Mouse (Mus musculus) neutrophil, adult 5-6 weeks (primary cell): ENCODE data around the gene Saysd1. TPM values are rescaled to one million over a fixed set of nuclear protein-coding genes. Genes with fewer than 3 reads are reported as not detected.
"Not testable (repeated sequence)": the region's sequence is repeated elsewhere in the genome, so short reads cannot be mapped to it uniquely, and the experiment has no call there.

Experiments used
- ATAC-seq: fragments of 151-379, 151-347 bp; 2 replicates; pipeline ENCODE4 v1.8.0; 2017; ENCODE audit warnings: mild to moderate bottlenecking, moderate TSS enrichment; ENCODE audit not compliant: insufficient number of reproducible peaks, poor library complexity, low FRiP score, severe bottlenecking; ENCODE audit errors: extremely low read depth
- total RNA-seq: library from RNA; stranded (forward); fragments of 200-1000 nt; gene quantifications from 2 replicates; pipeline ENCODE4 v1.2.3, GENCODE M21; 2017

Gene Saysd1
- total RNA-seq, 1 experiment from 2014 or later: 1.7 TPM

GRCm38 (mm10) chr14:20067293-20068074 lies 70.8 kb downstream of the Saysd1 start:
- ATAC-seq: peak; percentile 91

GRCm38 (mm10) chr14:20064771-20065170 lies 73.6 kb downstream of the Saysd1 start:
- no peak for ATAC-seq

GRCm38 (mm10) chr14:20048481-20048835 lies 89.9 kb downstream of the Saysd1 start:
- ATAC-seq: no peak

- ATAC-seq: no peak
Measured at GRCm38 (mm10) chr14:20047814-20048480, 90.4 kb downstream of the Saysd1 start.

- no peak for ATAC-seq
Measured at GRCm38 (mm10) chr14:20047291-20047690, 91.0 kb downstream of the Saysd1 start.

- no peak for ATAC-seq
Measured at GRCm38 (mm10) chr14:20044036-20044435, 94.3 kb downstream of the Saysd1 start.

GRCm38 (mm10) chr14:20041836-20042235 lies 96.5 kb downstream of the Saysd1 start:
- no peak for ATAC-seq

GRCm38 (mm10) chr14:20040976-20041375 lies 97.4 kb downstream of the Saysd1 start:
- no peak for ATAC-seq

GRCm38 (mm10) chr14:20039795-20040194 lies 98.5 kb downstream of the Saysd1 start:
- ATAC-seq: no peak

GRCm38 (mm10) chr14:20032738-20033116 lies 105.6 kb downstream of the Saysd1 start:
- ATAC-seq: no peak

GRCm38 (mm10) chr14:20032016-20032737 lies 106.2 kb downstream of the Saysd1 start:
- no peak for ATAC-seq

- no peak for ATAC-seq
Measured at GRCm38 (mm10) chr14:20029606-20030005, 108.7 kb downstream of the Saysd1 start.

- not testable (repeated sequence) for ATAC-seq
Measured at GRCm38 (mm10) chr14:20027475-20027874, 110.9 kb downstream of the Saysd1 start.

Other genes starting within 250 kb of the Saysd1 start
- gene Gng2, start 160.9 kb downstream of the Saysd1 start, total RNA-seq: 66.8 and 76.3 TPM in 2 replicates
- 9.0 and 12.6 TPM in 2 replicates for gene Kcnk5, start 43.3 kb upstream of the Saysd1 start, total RNA-seq
- gene Kcnk16, start 130.7 kb upstream of the Saysd1 start, total RNA-seq: not detected in 2 replicates
- 9.5 and 12.1 TPM in 2 replicates for gene Nudt13, start 156.2 kb upstream of the Saysd1 start, total RNA-seq
- 35.0 and 35.8 TPM in 2 replicates for gene Ecd, start 209.6 kb upstream of the Saysd1 start, total RNA-seq
- 58.0 and 59.8 TPM in 2 replicates for gene Fam149b, start 209.6 kb upstream of the Saysd1 start, total RNA-seq